Mouse (Mus musculus) heart, postnatal 4 days (tissue): Measurements from ENCODE around the gene Lrsam1. TPM values are rescaled to one million over a fixed set of nuclear protein-coding genes. Genes with fewer than 3 reads are reported as not detected.
"Not testable (repeated sequence)": the region's sequence is repeated elsewhere in the genome, so short reads cannot be mapped to it uniquely, and the experiment has no call there.

Source experiments
- DNase-seq: peaks from one replicate; pipeline ENCODE4 v3.0.0; 2021
- total RNA-seq, 2 experiments: library from RNA; stranded (reverse); gene quantifications; 2 replicates each; pipeline ENCODE4 v1.2.3; 2021

The Lrsam1 gene
- total RNA-seq = 10 to 100 TPM; 12.9 to 13.4 TPM

DNA sequence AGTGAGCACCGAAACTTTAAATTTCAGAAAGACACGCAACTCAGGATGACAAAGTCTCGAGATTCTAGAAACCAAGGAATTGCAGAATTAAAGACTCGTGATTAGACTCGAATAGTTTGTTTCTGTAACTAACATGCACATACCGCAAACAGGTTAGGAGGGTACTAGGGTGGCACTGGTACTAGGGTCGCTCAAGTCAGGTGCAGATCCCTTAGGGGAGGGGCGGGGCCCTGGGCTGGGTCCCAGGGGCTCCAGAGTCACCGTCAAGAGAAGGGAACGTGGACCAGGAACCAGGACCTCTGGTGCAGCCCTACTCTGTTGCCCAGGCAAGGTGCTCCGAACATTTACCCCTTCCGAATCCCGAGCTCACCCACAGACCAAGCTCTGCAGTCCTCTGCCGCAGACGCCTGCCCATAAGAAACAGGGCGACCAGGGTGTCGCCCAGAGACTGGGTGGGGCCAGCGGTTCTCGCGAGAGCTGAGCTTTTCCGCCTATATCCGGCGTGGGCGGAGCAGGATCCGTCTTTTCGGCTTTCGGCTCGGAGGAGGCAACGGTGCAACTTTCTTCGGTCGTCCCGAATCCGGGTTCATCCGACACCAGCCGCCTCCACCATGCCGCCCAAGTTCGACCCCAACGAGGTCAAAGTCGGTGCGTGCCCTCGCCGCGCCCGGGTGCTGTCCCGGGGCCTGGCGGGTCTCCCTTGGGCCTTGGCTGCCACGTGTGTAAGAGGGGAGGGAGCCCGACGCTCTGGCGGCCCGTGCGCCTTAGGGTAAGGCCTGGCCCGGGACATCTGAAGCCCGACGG lies at the start of gene Lrsam1, which contains the start of gene Rpl12:
Gene Lrsam1, minus strand, starts transcription at position 423 of the 804 bp plus-strand sequence.
Gene Rpl12, plus strand, starts transcription at position 368 of the 804 bp plus-strand sequence.
- DNase-seq = peak; percentile 97

DNA sequence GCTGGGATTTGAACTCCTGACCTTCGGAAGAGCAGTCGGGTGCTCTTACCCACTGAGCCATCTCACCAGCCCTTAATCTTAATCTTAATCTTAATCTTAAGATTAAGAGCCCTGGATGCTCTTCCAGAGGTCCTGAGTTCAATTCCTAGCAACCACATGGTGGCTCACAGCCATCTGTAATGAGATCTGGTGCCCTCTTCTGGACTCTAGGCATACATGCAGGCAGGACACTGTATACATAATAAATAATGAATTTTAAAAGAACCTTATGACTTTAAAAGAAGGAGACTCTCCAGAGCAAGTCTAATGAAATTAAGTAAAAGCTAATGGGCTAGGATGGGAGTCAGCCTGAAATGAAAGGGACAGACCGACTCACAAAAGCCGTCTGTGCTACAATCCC lies 47.6 kb upstream of the Lrsam1 start:
- not testable (repeated sequence) for DNase-seq

DNA sequence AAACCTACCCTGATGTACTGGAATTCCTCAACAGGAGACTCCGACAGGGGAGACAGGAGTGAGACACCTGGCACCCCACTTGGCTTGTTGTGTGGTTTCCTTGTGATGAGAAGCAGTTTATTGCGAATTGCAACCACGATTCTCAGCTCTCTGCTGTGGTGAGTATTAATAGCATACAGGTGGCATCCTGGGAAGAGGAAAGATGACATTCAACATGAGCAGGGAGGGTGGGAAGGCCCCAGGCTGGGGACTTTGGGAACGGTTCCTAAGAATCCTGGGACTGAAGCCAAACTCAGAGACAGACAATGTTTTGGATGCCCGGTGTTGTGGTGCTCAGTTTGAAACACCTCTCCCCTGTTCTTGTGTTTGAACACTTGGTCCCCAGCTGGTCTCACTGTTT lies 43.6 kb upstream of the Lrsam1 start:
- peak; percentile 24 for DNase-seq

DNA sequence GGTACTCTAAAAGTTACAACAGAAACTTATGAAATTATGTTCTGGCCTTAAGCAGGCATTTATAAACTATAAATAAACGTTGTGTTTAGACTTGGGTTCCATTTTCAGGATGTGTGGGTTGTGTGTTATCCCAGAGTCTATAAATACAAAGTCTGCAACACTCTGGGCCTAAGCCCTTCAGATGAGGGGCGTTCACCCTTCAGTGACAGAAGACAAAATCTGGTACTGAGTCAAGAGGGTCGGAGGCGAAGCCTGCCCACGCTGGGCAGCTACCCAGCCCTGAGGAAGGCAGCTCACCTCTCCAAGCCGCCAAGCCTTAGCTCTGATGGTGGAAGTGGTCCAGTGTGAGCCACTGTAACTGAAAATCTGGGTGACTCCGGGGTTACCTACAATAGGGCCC lies 40.7 kb upstream of the Lrsam1 start:
- no peak for DNase-seq

DNA sequence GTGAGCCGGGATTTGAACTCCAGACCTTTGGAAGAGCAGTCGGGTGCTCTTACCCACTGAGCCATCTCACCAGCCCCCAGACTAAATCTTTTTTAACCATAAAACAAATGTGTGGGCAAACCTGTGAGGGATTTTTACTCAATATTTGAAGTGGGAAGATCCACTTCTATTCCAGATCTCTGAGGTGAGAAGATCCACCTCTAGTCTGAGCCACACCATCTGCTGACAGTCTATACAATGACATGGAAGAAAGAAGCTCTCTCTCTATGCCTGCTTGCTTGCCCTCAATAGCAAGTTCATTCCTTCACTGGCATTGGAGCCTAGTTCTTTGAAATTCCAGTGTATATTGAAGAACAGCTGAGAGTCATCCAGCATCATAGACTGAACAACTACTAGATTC lies 38.3 kb upstream of the Lrsam1 start:
- no peak for DNase-seq

DNA sequence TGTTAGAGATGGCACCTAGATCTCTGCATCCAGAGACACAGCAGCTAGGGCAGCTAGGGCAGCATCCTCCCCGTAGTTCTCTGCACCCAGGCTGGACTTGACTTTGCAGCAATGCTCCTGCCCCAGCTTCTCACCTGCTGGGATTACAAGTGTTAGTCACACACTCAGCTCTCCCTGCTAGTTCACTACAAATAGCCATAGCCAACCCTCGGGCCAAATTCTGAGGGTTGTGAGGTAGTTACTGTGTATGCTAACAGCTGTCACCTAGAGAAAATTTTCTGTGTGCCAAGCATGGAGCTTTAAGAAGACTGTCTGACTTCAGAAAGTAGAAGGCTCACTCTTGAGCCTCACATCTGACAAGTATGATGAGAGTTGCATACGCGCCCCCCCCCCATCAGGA lies 36.4 kb upstream of the Lrsam1 start:
- DNase-seq = no peak

DNA sequence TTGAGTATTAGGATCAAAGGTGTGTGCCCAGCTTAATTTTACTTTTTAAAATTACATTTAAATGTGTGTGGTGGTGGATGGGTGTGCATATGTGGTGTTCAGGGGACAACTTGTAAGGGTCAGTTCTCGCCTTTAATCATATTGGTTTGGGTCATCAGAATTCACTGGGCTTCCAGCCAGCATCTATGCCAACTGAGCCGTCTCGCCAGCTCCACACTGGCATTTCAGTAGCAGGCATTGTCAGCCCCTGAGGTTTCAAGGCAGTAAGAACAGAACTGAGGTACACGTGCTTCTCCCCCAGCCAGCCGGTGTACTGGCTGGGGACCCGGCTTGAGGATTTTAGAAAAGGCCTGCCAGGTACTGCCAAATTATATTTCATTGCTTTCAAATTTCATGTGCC lies 35.7 kb upstream of the Lrsam1 start:
- no peak for DNase-seq

DNA sequence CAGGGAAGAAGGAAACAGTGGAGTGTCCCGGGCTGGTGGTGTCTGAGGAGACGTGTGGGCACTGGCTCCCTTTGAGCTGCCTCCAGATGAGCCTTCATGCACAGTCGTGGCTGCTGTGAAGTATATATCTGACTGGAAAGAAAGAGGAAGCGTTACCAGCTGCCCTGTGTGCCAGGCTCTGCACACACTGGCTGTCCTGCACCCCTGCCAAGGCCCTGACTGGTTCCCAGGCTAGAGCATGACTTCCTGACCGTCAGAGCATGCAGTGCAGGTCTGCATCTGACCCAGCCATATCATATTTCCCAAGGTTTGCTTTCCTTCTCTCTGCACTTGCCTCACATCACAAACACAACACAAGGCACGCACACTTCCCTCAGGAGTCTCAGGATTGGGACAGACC lies 30.7 kb upstream of the Lrsam1 start:
- no peak for DNase-seq

DNA sequence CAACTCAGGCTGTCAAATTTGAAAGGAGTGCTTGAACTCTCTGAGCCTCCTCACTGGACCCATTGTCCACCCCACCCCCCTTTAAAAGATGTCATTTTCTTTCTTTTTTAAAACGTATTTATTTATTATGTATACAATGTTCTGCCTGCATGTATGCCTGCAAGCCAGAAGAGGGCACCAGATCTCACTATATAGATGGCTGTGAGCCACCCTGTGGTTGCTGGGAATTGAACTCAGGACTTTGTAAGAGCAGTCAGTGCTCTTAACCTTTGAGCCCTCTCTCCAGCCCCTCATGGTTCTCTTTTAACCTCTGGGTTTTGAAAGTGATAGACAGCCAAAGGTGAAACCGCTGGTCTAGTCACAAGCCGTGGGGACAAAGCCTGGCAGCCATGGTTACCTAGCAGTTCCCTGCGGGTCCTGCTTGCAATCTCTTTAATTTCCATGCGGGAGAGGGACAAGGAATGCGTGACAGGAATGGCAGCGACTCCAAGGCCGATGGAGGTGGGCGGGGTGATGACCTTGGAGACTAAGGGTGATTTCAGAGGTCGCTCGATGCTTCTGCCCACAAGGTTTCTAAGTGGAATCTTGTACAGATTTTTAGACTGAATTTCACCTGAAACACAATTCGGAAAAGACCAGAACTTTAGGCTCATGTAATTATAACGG lies 28.9 kb upstream of the Lrsam1 start:
- no peak for DNase-seq

DNA sequence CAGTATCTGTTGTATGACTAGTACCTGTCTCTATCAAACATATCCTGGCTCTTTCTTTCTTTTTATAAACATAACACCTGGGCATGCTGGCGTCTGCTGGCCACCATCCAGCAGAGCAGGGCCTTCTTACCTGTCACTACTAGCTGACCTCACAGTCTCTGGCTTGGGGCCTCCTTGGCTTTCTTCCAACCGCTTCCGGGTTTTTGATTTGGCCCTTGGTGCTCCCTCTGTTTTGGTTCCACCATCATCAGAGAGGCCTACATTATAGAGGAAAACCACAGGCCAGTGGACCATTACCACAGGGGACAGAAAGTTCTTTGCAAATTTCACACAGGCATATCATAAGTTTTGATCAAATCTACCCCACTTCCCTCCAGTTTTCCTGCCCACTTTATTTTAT lies 28.0 kb upstream of the Lrsam1 start:
- no peak for DNase-seq

DNA sequence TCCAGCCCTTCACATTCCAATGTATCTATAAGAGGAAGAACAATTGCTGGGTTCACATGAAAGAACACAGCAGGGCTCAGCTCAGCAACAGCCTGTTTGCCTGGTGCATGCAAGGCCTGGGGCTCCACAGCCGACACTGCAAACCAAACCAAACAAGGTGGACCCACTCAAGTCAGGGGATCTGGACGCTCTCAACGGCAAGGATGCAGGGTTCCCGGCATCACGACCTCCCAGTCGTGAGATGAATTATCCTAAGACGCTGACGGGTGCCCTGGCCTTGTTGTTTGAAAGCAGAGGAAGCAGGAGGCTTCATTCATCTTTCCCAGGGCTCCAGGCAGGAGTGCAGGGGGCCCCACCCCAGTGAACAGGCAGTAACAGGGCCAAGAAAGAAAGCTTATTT lies 24.4 kb upstream of the Lrsam1 start:
- no peak for DNase-seq

DNA sequence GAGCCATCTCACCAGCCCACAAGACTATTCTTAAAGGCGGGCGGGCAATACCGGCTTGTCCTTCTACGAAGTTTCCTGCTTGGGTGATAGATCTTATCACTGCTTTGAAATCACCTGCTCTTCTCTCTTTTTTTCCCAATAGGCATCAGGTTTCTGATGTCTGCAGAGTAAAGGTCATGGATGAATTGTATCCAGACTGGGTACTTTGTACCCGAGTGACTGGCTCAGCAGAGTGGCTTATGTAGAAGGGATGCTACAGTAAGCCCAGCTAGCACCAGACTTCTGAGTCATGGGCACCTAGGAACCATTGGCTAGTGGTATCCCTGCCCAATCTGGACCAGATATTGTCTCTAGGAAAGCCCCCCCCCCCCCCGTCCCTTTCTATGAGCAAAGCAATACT lies 22.2 kb upstream of the Lrsam1 start:
- no peak for DNase-seq

DNA sequence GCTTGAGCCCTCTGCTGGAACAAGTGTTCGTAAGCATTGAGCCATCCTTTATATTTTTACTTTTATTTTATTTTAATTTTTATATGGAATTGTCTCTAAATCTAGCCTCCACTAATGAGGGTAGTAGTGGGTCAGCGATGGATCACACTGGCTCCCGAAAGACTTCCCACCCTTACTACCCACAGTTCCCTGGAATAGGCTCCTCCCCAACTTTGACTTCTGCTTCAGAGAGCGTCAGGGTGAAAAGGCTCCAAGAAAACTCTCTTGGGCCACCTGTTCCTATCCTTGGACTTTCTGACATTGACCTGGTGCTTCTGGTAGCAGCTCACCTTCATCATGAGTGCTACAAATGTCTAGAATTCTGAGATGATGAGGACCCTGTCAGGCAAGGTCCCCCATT lies 21.3 kb upstream of the Lrsam1 start:
- no peak for DNase-seq

DNA sequence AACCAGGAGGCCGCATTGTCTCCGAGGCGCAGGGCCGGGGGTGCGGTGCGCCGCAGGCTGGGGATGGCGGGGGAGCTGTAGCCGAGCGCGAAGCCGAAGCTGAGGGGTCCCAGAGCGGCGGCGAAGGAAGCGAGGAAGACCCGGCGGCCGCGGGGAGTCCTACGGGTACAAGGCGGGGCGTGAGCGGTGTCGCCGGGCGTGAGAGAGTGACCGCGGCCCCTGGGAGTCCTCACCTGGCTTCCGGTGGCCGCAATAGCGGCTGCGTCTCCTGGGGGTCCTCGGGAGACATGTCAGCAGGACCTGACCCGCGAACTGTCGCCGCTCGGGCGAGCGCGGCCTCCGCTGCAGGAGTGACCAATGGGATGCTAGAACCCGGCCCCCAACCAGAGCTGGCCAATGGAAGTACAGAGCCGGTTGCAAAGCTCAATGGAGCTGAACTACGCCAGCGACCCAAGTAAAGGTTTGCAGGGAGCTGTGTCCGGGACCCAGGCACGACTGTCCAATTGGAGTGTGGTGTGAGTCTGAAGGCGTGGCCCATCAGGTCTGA lies 20.4 kb upstream of the Lrsam1 start, which contains the start of gene Slc2a8:
Gene Slc2a8, minus strand, starts transcription at position 359 of the 547 bp plus-strand sequence.
- peak; percentile 92 for DNase-seq

DNA sequence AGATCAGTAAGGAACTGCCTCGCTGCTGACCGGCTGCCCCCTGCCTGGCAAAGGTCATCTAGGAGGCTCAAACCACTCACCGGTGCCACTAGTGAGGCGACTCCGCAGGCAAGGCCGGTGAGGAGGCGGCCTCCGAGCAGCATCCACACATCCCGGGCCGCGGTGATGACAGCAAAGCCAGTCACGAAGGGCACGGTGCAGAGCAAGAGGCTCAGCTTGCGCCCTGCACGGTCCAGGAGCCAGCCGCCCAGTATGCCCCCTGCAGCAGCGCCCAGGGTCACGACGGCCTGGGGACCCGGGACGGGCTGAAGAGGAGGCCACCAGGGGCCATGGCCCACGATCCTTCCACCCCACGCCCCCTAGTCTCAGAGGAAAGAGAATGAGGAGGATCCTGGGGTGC lies 19.9 kb upstream of the Lrsam1 start:
- DNase-seq = peak; percentile 38

DNA sequence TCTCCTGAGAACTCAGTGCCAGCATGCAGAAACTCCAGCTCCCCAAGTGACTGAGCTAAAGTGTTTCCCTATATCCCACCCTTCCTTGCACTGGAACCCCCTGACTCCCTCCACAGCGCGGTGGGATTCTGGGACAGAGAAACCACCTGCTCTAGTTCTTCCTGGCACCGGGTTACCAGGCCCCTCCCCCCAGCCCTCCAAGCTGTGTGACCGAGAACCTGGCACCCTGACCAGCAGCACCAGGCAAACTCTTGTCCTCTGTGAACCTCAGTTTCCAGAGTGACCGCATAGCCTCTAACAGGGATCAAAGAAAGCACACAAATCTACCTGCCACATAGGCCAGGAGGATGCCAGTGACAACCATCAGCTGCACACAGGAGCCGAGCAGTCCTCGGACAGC lies 18.3 kb upstream of the Lrsam1 start:
- DNase-seq = no peak

DNA sequence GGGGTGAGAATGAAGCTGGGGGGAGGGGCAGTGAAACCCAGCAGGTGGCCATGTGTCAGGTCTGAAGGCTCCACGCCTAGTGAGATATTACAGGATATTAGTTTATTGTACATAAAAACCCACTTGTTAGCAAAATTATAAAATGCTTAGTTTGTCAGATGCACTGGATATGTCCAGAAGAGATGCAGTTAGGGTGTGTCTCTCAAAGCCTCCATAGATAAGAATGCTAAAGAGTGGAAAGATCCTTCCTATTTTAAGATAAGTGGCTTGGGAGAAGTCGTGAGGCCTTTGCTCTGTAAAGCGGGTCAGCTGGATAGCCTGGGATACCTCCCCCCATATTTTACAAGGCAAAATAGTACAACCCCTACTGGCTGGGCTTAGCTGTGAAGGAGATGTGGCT lies 17.3 kb upstream of the Lrsam1 start:
- DNase-seq = no peak

DNA sequence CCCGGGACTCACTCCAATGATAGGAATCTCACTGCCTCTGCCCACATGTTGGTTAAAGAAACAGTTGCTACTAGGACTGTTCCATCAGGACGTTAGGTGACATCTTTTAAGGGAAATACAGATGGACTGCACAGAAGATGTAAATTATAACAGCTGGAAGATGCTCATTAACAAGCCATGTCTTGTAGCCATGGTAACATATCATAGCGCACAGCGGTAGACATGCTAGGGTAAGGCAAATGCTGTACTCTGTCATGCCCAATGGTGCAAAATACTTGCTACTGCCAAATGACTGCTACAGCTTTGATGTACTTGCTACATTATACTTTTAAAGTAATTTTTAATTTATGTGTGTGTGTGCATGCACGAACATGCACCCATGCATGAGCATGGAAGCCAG lies 15.7 kb upstream of the Lrsam1 start:
- no peak for DNase-seq

DNA sequence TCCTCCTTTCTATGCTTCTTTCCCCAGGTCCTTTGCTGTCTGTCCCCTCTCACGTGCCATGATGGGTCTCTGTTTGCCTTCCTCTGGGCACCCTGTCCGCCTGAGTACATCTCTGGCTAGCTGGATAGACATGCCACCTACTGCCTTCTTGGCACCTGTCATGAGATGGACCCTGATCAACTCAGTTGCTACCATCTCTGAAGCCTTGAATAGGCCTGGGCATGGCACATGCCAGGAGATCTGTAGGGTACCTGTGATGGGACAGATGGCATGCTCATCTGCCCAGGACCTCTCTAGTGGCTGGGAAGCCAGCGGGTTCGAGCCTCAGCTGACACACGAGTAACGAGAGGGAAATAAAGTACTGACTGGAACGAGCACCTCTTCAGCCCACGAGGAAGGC lies 12.8 kb upstream of the Lrsam1 start:
- no peak for DNase-seq

DNA sequence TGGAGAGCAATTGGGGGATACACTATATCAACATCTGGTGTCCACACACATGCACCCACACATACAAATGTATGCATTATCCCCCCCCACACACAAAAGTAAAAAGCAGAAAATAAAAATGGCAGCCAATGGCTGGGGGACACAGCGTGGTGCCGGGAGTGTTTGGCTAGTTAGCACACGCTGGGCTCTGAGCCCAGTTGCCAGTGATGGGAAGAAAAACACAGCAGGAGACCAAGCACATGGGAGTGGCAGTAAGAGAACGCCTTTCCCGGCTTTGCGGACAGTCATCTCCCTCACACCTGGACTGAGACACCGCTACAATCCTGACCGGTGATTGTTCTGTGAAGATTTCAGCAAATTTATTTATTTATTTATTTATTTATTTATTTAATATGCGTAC lies 9.8 kb upstream of the Lrsam1 start:
- DNase-seq = no peak

DNA sequence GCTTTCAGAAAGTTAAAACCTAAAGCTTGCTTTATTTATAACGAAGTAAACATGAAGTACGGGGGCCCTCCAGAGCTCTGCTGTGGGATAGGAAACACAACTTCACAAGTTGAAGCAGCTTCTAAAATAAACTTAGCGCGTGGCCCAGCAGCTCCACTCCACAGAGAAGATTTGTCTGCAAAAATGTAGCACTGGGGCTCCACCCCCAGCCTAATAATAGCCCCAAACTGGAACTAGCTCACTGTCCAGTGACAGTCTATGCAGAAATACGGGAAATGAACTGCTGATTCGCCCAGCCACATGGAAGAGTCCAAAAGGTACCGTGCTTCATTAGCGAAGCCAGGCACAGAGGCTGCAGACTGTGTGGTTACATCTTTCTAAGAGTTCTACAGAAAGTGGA lies 7.9 kb upstream of the Lrsam1 start:
- DNase-seq = peak; percentile 58

DNA sequence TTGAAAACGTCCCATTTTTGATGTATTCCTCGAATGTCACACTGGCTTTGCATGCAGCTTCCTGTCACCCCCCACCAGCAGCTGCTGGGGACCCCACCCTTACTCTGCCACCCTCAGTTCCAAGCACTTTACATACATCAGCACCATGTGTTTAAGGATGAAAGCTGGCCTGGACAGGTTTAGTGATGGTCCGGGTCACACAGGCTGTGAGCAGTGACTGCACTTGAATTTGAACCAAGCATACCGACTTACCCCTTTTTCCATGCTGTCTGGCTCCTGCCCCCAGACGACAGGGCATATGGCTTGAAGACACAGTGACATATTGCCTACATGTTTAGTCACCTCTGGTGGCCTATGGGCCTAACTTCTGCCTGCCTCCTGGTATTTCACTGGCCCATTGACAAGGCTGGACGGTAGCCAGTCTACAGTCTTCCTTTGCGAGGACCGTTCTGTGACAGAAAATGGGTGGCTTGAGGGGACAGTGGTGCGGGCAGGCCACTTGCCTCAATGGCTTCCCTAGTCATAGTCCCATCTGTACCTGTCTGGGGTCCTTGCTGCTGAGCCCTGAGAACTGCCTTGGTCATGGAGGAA lies 6.7 kb upstream of the Lrsam1 start:
- no peak for DNase-seq
